Comparison of ENCODE assay signal across 13 mouse cellular contexts in the genomic region with DNA sequence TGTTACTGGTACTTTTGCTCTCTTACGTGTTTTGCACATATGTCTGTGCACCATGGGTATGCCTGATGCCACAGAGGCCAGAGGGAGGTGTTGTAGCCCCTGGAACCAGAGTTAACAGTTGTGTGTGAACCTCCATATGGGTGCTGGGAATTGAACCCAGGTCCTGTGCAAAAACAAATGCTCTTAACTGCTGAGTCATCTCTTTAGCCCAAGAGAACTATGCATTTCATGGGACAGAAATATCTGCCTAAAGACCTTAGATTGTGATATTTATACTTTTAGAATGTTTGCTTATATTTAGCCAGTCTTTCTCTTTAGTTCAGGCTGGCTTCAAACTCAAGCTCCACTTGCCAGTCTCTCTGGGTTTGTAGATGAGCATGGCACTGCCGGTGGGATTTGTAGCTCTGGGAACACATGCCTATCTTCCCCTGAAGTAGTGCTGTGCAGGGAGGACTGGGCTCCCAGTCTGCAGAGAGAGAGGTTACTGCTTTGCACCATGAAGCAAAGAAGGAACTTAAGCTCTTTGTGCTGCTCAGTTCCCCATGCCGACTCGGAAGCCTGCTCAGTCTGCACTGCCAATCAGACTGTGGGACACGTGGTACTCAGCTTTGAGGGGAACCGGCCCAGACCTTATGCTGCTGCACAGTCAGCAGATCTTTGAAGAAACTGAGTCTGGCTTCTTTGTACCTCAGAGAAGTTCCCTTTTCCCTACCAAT. TPM values are rescaled to one million over a fixed set of nuclear protein-coding genes. Genes with fewer than 3 reads are reported as not detected.
DNase-seq lines count a peak whose midpoint lies in the region; ATAC-seq and TF ChIP-seq lines count a peak whose summit lies in the region.
"Had no signal": no experiment of that assay in that cellular context is flagged by ENCODE, and none has a peak within 500 bp of the region (broad histone marks: within the 10 kb centered on the region; RNA-seq: fewer than 3 reads in every experiment).

No protein-coding gene starts in this region.

- no peaks in the 10 kb centered on the region for H3K9me3 ChIP-seq in forebrain, embryonic 15.5 days
- no peaks in the 10 kb centered on the region for H3K9me3 ChIP-seq in forebrain, embryonic 11.5 days (ENCODE audit: control insufficient read depth, low read length)
- H3K9me3 ChIP-seq: embryonic facial prominence, embryonic 13.5 days; hindbrain, embryonic 10.5 days; lung, embryonic 15.5 days had no signal

- TF ChIP-seq POLR2A in small intestine, adult 2 months (IDR thresholded peaks at IDR 0.05; ENCODE audit: low read depth, low read length), result no peak

- no peak for TF ChIP-seq CTCF in left cerebral cortex, adult 2 months (IDR thresholded peaks at IDR 0.05)
- no peak for TF ChIP-seq CTCF in small intestine, adult 2 months (IDR thresholded peaks at IDR 0.05; ENCODE audit: extremely low read depth, insufficient read length, insufficient replicate concordance, low read depth, low read length)

- H3K4me1 ChIP-seq in forebrain, embryonic 15.5 days, result no peaks in the 10 kb centered on the region
- H3K4me1 ChIP-seq in forebrain, embryonic 11.5 days (replicated peaks; ENCODE audit: control insufficient read depth, insufficient read depth, low read length), result no peaks in the 10 kb centered on the region
- H3K4me1 ChIP-seq in small intestine, adult 2 months (ENCODE audit: control insufficient read depth, insufficient read depth, insufficient read length, low read length), result peaks cover 9% of the 10 kb centered on the region; the same call in 1 of the 2 replicates
- H3K4me1 ChIP-seq: embryonic facial prominence, embryonic 13.5 days; hindbrain, embryonic 10.5 days; lung, embryonic 15.5 days had no signal

- H3K9ac ChIP-seq in forebrain, embryonic 15.5 days (replicated peaks), result no peak overlapping the region
- no peak overlapping the region for H3K9ac ChIP-seq in forebrain, embryonic 11.5 days (ENCODE audit: low read length)
- H3K9ac ChIP-seq: embryonic facial prominence, embryonic 13.5 days; lung, embryonic 15.5 days had no signal

- H3K36me3 ChIP-seq in forebrain, embryonic 15.5 days, result no peaks in the 10 kb centered on the region; the same call in 1 of the 2 replicates
- no peaks in the 10 kb centered on the region for H3K36me3 ChIP-seq in forebrain, embryonic 11.5 days (ENCODE audit: control insufficient read depth, insufficient read depth, low read length)
- H3K36me3 ChIP-seq in small intestine, adult 2 months (ENCODE audit: control insufficient read depth, insufficient read depth, low read length), result peaks cover 49% of the 10 kb centered on the region

- intact Hi-C loops in left cerebral cortex, adult 2 months (cut with DNase I), result no loop called here

- 67% methylated on average over 6 of the region's 6 CpGs for WGBS in forebrain, embryonic 15.5 days
- 73% methylated on average over 6 of the region's 6 CpGs for WGBS in forebrain, embryonic 11.5 days
- WGBS in small intestine, adult 2 months, result 87% methylated on average over 6 of the region's 6 CpGs

- H3K27ac ChIP-seq in forebrain, embryonic 15.5 days (replicated peaks), result no peak overlapping the region
- no peak overlapping the region for H3K27ac ChIP-seq in forebrain, embryonic 11.5 days (ENCODE audit: low read depth, low read length)
- H3K27ac ChIP-seq in left cerebral cortex, adult 2 months, result 0 out of 2 replicates have a peak overlapping the region, but pooled peaks have one; percentile 8
- peak overlapping the region; percentile 25; the same call in 1 of the 2 replicates for H3K27ac ChIP-seq in small intestine, adult 2 months (ENCODE audit: insufficient read depth, low read depth, low read length)
- H3K27ac ChIP-seq: embryonic facial prominence, embryonic 13.5 days; hindbrain, embryonic 10.5 days; lung, embryonic 15.5 days had no signal

- H3K4me2 ChIP-seq in forebrain, embryonic 15.5 days (replicated peaks), result no peak overlapping the region
- no peak overlapping the region for H3K4me2 ChIP-seq in forebrain, embryonic 11.5 days (ENCODE audit: low read depth, low read length, severe bottlenecking)
- H3K4me2 ChIP-seq: embryonic facial prominence, embryonic 13.5 days; lung, embryonic 15.5 days had no signal

- H3K4me3 ChIP-seq in forebrain, embryonic 15.5 days, result no peak overlapping the region
- no peak overlapping the region for H3K4me3 ChIP-seq in forebrain, embryonic 11.5 days (ENCODE audit: low read depth, low read length)
- H3K4me3 ChIP-seq in left cerebral cortex, adult 2 months, result no peak overlapping the region
- H3K4me3 ChIP-seq in small intestine, adult 2 months (ENCODE audit: low read depth, low read length), result no peak overlapping the region
- H3K4me3 ChIP-seq: embryonic facial prominence, embryonic 13.5 days; hindbrain, embryonic 10.5 days; lung, embryonic 15.5 days had no signal

- no peaks in the 10 kb centered on the region for H3K27me3 ChIP-seq in forebrain, embryonic 15.5 days
- no peaks in the 10 kb centered on the region for H3K27me3 ChIP-seq in forebrain, embryonic 11.5 days (ENCODE audit: control insufficient read depth, insufficient read depth, low read length)
- no peaks in the 10 kb centered on the region for H3K27me3 ChIP-seq in small intestine, adult 2 months (ENCODE audit: control insufficient read depth, insufficient read depth, low read length)
- H3K27me3 ChIP-seq: embryonic facial prominence, embryonic 13.5 days; lung, embryonic 15.5 days had no signal

- peak; percentile 55 for ATAC-seq in forebrain, embryonic 15.5 days (replicated peaks)
- no peak for ATAC-seq in forebrain, embryonic 11.5 days (replicated peaks; ENCODE audit: low FRiP score)

- no peak for DNase-seq in forebrain, embryonic 11.5 days (ENCODE audit: low spot score)
- DNase-seq in left cerebral cortex, adult 2 months (ENCODE audit: extremely low spot score in 1 of 2, low spot score in 2 of 2), result no peak
- no peak for DNase-seq in left cerebral cortex, adult 18-20 months (ENCODE audit: low spot score in 2 of 2)
- peak; percentile 30 for DNase-seq in liver
- DNase-seq in cerebellum, postnatal 10 days, result no peak
- DNase-seq in layer of hippocampus, postnatal 25 days (ENCODE audit: extremely low spot score in 1 of 2, low spot score in 1 of 2), result no peak
- DNase-seq: gastrocnemius, postnatal 25 days had no signal

RNA-seq across cellular contexts. Expression of gene Itprid2, which starts 18.1 kb away (rescaled TPM):
- polyA plus RNA-seq in forebrain, embryonic 15.5 days (2015; fragmentation: Nextera tagmentation; extraction: Ambion mirVana), result 4.5 and 4.7 TPM in 2 replicates
- polyA plus RNA-seq in forebrain, embryonic 11.5 days (2014; fragmentation: Nextera tagmentation; extraction: Ambion mirVana), result 5.0 and 5.7 TPM in 2 replicates
- total RNA-seq in left cerebral cortex, adult 2 months (2021), result 10 to 100 TPM; 38.6 to 39.6 TPM
- 10 to 100 TPM; 36.9 to 38.1 TPM for total RNA-seq in left cerebral cortex, adult 18-20 months (2021)
- 18.1 and 29.2 TPM in 2 replicates for polyA plus RNA-seq in small intestine, adult 2 months (2012; rRNA removed)
- total RNA-seq in layer of hippocampus, postnatal 25 days (2021), result 10 to 100 TPM; 38.5 TPM

RNA-seq across cellular contexts. Expression of gene Ppp1r1c, which starts 54.3 kb away (rescaled TPM):
- polyA plus RNA-seq in forebrain, embryonic 15.5 days (2015; fragmentation: Nextera tagmentation; extraction: Ambion mirVana), result 0.18 and 0.42 TPM in 2 replicates
- 0.09 TPM in 1 of 2 replicates, not detected in the other for polyA plus RNA-seq in forebrain, embryonic 11.5 days (2014; fragmentation: Nextera tagmentation; extraction: Ambion mirVana)
- total RNA-seq in left cerebral cortex, adult 2 months (2021), result not detected
- total RNA-seq in left cerebral cortex, adult 18-20 months (2021), result under 1 TPM; 0.26 to 0.30 TPM
- polyA plus RNA-seq in small intestine, adult 2 months (2012; rRNA removed), result not detected in 2 replicates
- under 1 TPM; 0.12 to 0.38 TPM for total RNA-seq in layer of hippocampus, postnatal 25 days (2021)
- polyA plus RNA-seq: large intestine, adult 2 months had no signal

Comparison
In these comparisons a context has a peak if more than half of its experiments do, and no peak if none do; other contexts are left out.
1. H3K27ac ChIP-seq: peak in left cerebral cortex, adult 2 months (single experiment) and small intestine, adult 2 months (single experiment); none in forebrain, embryonic 15.5 days (single experiment) and forebrain, embryonic 11.5 days (single experiment).